Mouse (Mus musculus) neural tube, embryonic 12.5 days (tissue): ENCODE data around the gene Rffl. TPM values are rescaled to one million over a fixed set of nuclear protein-coding genes. Genes with fewer than 3 reads are reported as not detected.
"Not testable (repeated sequence)": the region's sequence is repeated elsewhere in the genome, so short reads cannot be mapped to it uniquely, and the experiment has no call there.

Experiments used
- ATAC-seq: fragments of 200-750 bp; cut with Nextera tagmentation; 2 replicates; pipeline ENCODE4 v1.8.0; 2017; ENCODE audit warnings: low read depth, mild to moderate bottlenecking, moderate TSS enrichment, moderate library complexity; ENCODE audit not compliant: low FRiP score
- H3K27ac ChIP-seq: fragments of 300-500 bp; sonication (generic); 2 replicates; pipeline ENCODE4 v1.5.1; 2016
- H3K27me3 ChIP-seq: fragments of 300-500 bp; sonication (generic); replicated peaks from 2 replicates; pipeline ENCODE4 v1.6.1; 2016; ENCODE audit warnings: mild to moderate bottlenecking
- H3K36me3 ChIP-seq: fragments of 300-500 bp; sonication (generic); 2 replicates; pipeline ENCODE4 v1.6.1; 2016; ENCODE audit warnings: mild to moderate bottlenecking
- H3K4me1 ChIP-seq: fragments of 300-500 bp; sonication (generic); 2 replicates; pipeline ENCODE4 v1.6.1; 2016
- H3K4me2 ChIP-seq: fragments of 300-500 bp; sonication (generic); replicated peaks from 2 replicates; pipeline ENCODE4 v1.6.1; 2016; ENCODE audit warnings: mild to moderate bottlenecking
- H3K4me3 ChIP-seq: fragments of 300-500 bp; sonication (generic); 2 replicates; pipeline ENCODE4 v1.5.1; 2016
- H3K9ac ChIP-seq: fragments of 300-500 bp; sonication (generic); 2 replicates; pipeline ENCODE4 v1.6.1; 2016; ENCODE audit warnings: mild to moderate bottlenecking
- H3K9me3 ChIP-seq: fragments of 300-500 bp; sonication (generic); 2 replicates; pipeline ENCODE4 v1.6.1; 2016; ENCODE audit warnings: mild to moderate bottlenecking
- WGBS: fragments of 180-500 bp; shearing (Covaris S2); methylation state at CpG from one replicate; pipeline ENCODE4 v1.1.7; 2016; 5-methylcytosine and 5-hydroxymethylcytosine counted together
- polyA plus RNA-seq: library from polyadenylated mRNA; unstranded; fragments of >200 nt; fragmentation: Nextera tagmentation; extraction: Ambion mirVana; gene quantifications from 2 replicates; pipeline ENCODE4 v1.2.1, GENCODE M21; 2016

The Rffl gene
- polyA plus RNA-seq, 1 experiment from 2014 or later, result 10.7 TPM

DNA sequence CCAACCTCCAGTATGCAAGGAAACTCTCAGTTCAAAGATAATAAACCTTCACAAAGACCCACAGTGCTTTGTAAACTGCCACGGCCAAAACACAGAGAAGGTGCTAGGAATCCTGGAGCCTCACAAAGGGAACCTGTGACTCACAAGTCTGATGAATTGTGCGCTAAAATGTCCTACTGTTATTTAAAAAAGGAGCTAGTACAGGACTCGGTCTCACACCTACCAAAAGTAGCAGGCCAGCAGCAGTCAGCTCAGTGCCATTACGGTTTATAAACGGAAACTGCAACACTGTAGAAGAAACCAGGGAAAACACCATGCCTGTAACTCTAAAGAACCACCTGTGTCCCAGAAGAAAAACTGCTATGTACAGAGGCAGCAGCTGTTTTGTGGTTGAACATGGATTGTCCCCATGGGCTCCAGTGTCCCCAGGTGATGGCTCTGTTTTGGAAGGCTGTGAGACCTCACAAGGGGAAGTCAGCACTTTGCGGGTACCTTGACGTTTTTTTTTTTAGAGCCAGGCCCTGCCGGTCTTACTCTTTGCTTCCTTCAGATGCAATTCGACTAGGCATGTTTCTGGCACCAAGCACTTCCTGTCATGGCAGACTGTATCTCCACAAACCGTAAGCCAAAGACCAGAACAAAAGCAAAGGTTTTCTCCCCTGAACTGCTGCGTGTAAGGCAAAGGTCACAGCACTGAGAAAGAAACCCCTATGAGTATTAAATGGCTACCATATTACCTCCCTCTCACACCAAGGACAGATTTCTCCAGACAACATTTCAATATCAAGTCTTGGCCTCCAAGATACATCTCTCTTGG is 35.2 kb downstream of the Rffl start:
- no peaks in the 10 kb centered on the region for H3K36me3 ChIP-seq
- H3K9ac ChIP-seq, result no peak overlapping the region
- H3K27me3 ChIP-seq, result no peaks in the 10 kb centered on the region
- H3K4me1 ChIP-seq, result peaks cover 38% of the 10 kb centered on the region
- 60% methylated on average over 11 of the region's 11 CpGs for WGBS
- no peak overlapping the region for H3K4me3 ChIP-seq
- H3K4me2 ChIP-seq, result no peak overlapping the region
- no peak overlapping the region for H3K27ac ChIP-seq
- no peak for ATAC-seq
- no peaks in the 10 kb centered on the region for H3K9me3 ChIP-seq

DNA sequence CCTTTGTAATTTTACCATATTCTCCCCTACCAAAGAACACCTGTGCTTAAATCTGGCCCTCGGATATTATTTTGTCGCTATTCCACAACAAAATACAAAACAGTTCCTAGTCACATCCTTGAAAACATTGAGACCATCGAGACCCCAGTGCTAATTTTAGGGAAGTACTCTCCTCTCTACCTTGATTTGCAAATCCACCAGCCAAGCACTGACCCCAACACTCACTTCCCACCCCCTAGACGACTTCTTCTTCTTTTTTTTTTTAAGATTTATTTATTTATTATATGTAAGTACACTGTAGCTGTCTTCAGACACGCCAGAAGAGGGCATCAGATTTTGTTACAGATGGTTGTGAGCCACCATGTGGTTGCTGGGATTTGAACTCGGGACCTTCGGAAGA is 36.7 kb downstream of the Rffl start:
- not testable (repeated sequence) for ATAC-seq, H3K4me3 ChIP-seq, H3K27me3 ChIP-seq, H3K27ac ChIP-seq, H3K9ac ChIP-seq, H3K9me3 ChIP-seq, H3K36me3 ChIP-seq, H3K4me2 ChIP-seq
- peaks cover 40% of the 10 kb centered on the region for H3K4me1 ChIP-seq
- WGBS, result 87% methylated on average over 7 of the region's 7 CpGs

DNA sequence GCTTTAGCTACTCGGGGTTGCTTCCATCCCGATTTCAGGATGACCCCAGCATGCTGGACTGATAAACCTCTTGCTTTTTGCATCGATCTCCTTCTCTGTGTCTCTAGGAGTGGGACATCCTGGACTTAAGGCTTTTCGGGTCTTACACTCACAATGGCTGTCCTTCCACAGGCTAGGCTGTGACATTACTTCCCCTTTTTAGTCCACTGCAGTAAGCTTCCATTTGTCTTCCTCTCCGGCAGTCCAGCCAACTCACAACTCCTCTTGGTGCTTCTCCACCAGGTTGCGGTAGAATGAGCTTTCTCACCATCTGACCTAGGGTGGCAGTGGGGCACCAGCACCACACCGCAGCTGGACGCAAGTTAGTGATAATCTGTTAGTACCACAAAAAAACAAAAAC is 37.1 kb downstream of the Rffl start:
- 70% methylated on average over 8 of the region's 8 CpGs for WGBS
- Histone ChIP-seq H3K27ac (no peak overlapping the region), H3K4me1 (peaks cover 40% of the 10 kb centered on the region), H3K4me3 (no peak overlapping the region), H3K27me3 (no peaks in the 10 kb centered on the region), H3K4me2 (no peak overlapping the region), H3K9ac (no peak overlapping the region), H3K9me3 (no peaks in the 10 kb centered on the region), H3K36me3 (no peaks in the 10 kb centered on the region)
- ATAC-seq, result no peak

DNA sequence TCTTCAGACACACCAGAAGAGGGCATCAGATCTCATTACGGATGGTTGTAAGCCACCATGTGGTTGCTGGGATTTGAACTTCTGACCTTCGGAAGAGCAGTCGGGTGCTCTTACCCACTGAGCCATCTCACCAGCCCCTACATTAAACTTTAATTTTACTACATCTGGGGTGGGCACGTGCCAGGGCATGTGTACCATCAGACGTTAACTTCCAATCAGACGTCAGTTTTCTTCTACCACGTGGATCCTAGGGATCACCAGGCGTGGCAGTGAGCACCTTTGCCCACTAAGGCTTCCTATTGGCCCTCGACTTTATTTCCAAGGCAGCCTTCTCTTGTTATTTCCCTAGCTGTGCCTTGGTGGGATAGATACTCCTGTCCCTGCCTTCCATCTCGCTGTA is 38.6 kb downstream of the Rffl start:
- not testable (repeated sequence) for H3K4me2 ChIP-seq, ATAC-seq, H3K27ac ChIP-seq, H3K9ac ChIP-seq, H3K27me3 ChIP-seq, H3K4me3 ChIP-seq, H3K36me3 ChIP-seq, H3K9me3 ChIP-seq
- peaks cover 29% of the 10 kb centered on the region for H3K4me1 ChIP-seq
- WGBS, result 80% methylated on average over 10 of the region's 10 CpGs

GRCm38 (mm10) chr11:82831008-82831893 is 39.8 kb downstream of the Rffl start:
- no peaks in the 10 kb centered on the region for H3K9me3 ChIP-seq
- H3K4me2 ChIP-seq, result peak overlapping the region; percentile 33
- no peak for ATAC-seq
- H3K27ac ChIP-seq, result no peak overlapping the region
- no peaks in the 10 kb centered on the region for H3K27me3 ChIP-seq
- H3K4me3 ChIP-seq, result no peak overlapping the region
- H3K4me1 ChIP-seq, result peaks cover 22% of the 10 kb centered on the region
- 16% methylated on average over 10 of the region's 10 CpGs for WGBS
- no peak overlapping the region for H3K9ac ChIP-seq
- H3K36me3 ChIP-seq, result no peaks in the 10 kb centered on the region

DNA sequence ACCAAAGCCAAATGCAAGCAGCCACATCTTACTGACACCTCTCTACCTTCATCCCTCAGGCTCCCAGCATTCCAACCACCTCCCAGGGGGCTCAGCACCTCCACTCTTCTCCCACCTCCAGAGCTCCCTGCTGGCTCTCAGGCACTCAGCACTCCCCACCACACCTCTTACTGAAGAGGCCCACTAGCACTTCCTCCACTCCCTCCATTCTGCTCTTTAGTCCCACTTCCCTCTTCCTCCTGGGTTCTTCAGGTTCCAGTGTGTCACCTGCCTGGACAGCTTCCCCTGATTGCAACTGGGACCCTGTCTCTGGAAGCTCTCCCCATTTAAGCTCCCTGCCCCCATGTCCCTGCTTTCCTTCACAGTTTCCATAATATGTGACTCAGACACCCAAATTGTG is 44.2 kb downstream of the Rffl start:
- Histone ChIP-seq H3K4me1 (peaks cover 11% of the 10 kb centered on the region), H3K9me3 (no peaks in the 10 kb centered on the region), H3K27me3 (no peaks in the 10 kb centered on the region), H3K4me2 (no peak overlapping the region), H3K9ac (no peak overlapping the region), H3K36me3 (no peaks in the 10 kb centered on the region), H3K4me3 (no peak overlapping the region), H3K27ac (no peak overlapping the region)
- no peak for ATAC-seq

DNA sequence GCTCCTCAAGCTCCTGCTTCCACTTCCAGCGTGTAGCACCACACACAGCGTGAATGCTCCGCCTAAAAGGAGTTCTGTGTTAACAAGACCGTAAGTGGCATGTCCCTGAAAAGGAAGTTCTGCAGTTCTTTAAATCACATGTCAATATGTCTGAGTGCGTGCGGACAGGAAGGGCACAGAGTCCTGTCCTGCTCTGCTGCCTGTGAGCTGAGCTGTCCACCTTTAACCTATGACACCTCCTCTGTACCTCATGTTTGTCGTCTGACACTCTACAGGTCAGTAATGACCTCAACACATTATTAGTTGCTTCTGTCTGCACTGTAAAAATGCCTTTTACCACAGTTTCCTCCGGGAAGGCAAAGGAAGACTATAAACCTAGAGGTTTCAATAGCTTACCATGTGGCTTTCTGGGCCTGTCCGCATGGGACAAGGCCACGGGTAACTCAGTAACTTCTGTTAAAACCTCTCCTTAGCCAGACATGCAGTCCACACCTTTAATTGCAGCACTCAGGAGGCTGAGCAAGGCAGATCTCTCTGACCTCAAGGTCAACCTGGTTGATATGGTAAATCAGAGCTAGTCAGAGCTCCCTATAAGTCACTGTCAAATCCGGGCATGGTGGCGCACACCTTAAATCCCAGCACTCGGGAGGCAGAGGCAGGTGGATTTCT is 50.1 kb downstream of the Rffl start:
- no peak for ATAC-seq
- no peak overlapping the region for H3K27ac ChIP-seq
- H3K4me1 ChIP-seq, result no peaks in the 10 kb centered on the region
- no peak overlapping the region for H3K4me2 ChIP-seq
- H3K27me3 ChIP-seq, result no peaks in the 10 kb centered on the region
- H3K9me3 ChIP-seq, result no peaks in the 10 kb centered on the region
- H3K36me3 ChIP-seq, result no peaks in the 10 kb centered on the region; the same call in 1 of the 2 replicates
- 90% methylated on average over 13 of the region's 13 CpGs for WGBS
- H3K9ac ChIP-seq, result no peak overlapping the region
- H3K4me3 ChIP-seq, result no peak overlapping the region

DNA sequence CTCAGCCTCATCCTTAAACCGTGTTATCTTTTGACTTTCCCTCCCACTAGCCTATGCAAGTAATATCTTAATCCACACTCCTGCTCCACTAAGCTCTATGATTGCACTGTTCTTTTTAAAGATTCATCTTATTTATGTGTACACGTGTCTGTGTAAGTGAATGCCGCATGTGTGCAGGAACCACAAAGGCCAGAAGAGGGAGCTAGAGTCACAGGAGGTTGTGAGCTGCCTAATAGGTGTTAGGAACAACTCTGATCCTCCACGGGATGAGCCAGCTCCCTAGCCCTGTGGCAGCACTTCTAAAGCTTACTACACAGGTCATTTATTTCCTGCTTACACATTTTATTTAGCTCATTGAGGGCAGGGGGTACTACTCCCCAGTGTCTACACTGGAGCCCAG is 51.7 kb downstream of the Rffl start:
- no peak overlapping the region for H3K9ac ChIP-seq
- 59% methylated on average over 4 of the region's 4 CpGs for WGBS
- ATAC-seq, result no peak
- H3K27me3 ChIP-seq, result no peaks in the 10 kb centered on the region
- no peaks in the 10 kb centered on the region for H3K4me1 ChIP-seq
- H3K36me3 ChIP-seq, result no peaks in the 10 kb centered on the region; the same call in 1 of the 2 replicates
- H3K27ac ChIP-seq, result no peak overlapping the region
- H3K4me3 ChIP-seq, result no peak overlapping the region
- no peak overlapping the region for H3K4me2 ChIP-seq
- no peaks in the 10 kb centered on the region for H3K9me3 ChIP-seq

- Histone ChIP-seq H3K4me2 (no peak overlapping the region), H3K4me1 (no peaks in the 10 kb centered on the region; the same call in 1 of the 2 replicates), H3K4me3 (no peak overlapping the region), H3K9ac (no peak overlapping the region), H3K27me3 (no peaks in the 10 kb centered on the region), H3K9me3 (no peaks in the 10 kb centered on the region), H3K27ac (no peak overlapping the region), H3K36me3 (peaks cover 9% of the 10 kb centered on the region)
- WGBS, result 69% methylated on average over 5 of the region's 5 CpGs
- ATAC-seq, result no peak
These were observed 62.5 kb downstream of the Rffl start for GRCm38 (mm10) chr11:82808485-82808884.

DNA sequence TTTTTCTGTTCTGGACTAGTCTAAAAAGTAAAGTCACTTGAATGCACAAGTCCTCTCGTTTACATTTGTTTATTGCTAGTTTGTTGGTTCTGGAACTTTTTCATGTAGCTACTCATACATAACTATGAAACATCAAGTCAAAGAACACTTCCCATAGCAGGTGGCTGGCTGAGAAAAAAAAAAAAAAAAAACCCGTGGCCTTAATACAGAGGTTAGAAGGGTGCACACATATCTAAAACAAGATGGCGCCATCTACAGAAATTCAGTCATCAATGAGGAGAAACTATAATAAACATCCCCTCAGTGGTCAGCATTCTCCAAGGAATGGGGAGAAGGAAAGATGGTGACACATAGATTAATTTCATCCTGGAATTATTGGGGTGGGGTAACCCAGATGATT is 63.6 kb downstream of the Rffl start:
- Histone ChIP-seq H3K4me3 (no peak overlapping the region), H3K27me3 (no peaks in the 10 kb centered on the region), H3K9ac (no peak overlapping the region), H3K4me1 (no peaks in the 10 kb centered on the region), H3K4me2 (no peak overlapping the region), H3K9me3 (no peaks in the 10 kb centered on the region), H3K27ac (no peak overlapping the region), H3K36me3 (peaks cover 20% of the 10 kb centered on the region)
- 85% methylated on average over 3 of the region's 3 CpGs for WGBS
- no peak for ATAC-seq

GRCm38 (mm10) chr11:82806656-82807055 is 64.4 kb downstream of the Rffl start:
- no peak overlapping the region for H3K4me2 ChIP-seq
- H3K4me1 ChIP-seq, result no peaks in the 10 kb centered on the region
- H3K9me3 ChIP-seq, result no peaks in the 10 kb centered on the region
- no peak overlapping the region for H3K9ac ChIP-seq
- no peak overlapping the region for H3K4me3 ChIP-seq
- no peaks in the 10 kb centered on the region for H3K27me3 ChIP-seq
- H3K27ac ChIP-seq, result no peak overlapping the region
- 85% methylated on average over 3 of the region's 3 CpGs for WGBS
- peaks cover 27% of the 10 kb centered on the region for H3K36me3 ChIP-seq
- no peak for ATAC-seq

DNA sequence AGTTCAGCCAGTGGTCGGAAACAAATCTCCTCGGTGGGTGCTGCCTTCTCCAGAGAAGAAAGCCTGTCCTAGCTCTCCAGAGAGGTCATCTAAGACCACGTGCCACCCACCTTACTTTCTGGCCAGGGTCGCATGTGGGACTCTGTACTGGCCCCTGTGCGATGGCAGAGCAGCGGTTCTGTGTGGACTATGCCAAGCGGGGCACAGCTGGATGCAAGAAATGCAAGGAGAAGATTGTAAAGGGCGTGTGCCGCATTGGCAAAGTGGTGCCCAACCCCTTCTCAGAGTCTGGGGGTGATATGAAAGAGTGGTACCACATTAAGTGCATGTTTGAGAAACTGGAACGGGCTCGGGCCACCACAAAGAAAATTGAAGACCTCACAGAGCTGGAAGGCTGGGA is 87.6 kb downstream of the Rffl start:
- Histone ChIP-seq H3K27me3 (no peaks in the 10 kb centered on the region), H3K36me3 (peaks cover 51% of the 10 kb centered on the region), H3K27ac (no peak overlapping the region), H3K9ac (no peak overlapping the region), H3K4me2 (no peak overlapping the region), H3K9me3 (no peaks in the 10 kb centered on the region), H3K4me1 (peaks cover 14% of the 10 kb centered on the region), H3K4me3 (no peak overlapping the region)
- 95% methylated on average over 11 of the region's 11 CpGs for WGBS
- ATAC-seq, result no peak
